Mouse (Mus musculus): Measurements from ENCODE around the gene Ccdc172. TPM values are rescaled to one million over a fixed set of nuclear protein-coding genes. Genes with fewer than 3 reads are reported as not detected.

The Ccdc172 gene
- total RNA-seq (2021) = not detected

DNA sequence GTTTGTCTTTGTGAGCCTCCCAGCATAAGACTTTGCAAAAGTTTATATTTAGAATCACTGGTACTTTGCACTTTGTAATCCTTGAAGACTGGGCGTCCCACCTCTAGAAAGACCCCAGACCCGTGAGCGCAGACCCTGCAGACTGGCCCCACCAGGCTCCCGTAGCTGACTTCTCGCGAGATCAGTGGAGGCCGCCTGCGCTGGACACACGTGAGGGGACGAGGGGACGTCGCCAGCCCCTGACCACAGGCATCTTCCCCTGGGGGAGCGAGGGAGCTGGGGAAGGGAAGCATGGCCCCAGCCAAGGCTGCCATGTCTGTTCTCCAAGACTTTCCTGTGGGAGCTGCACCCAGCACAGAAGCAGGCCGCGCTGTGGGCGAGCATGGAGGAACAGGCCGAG lies at the start of gene Ccdc172:
Gene Ccdc172, plus strand, starts transcription at position 176 of the 400 bp plus-strand sequence.
- intact Hi-C loops (cut with DNase I) = no loop called here
- DNase-seq (ENCODE audit: low spot score) = no peak

DNA sequence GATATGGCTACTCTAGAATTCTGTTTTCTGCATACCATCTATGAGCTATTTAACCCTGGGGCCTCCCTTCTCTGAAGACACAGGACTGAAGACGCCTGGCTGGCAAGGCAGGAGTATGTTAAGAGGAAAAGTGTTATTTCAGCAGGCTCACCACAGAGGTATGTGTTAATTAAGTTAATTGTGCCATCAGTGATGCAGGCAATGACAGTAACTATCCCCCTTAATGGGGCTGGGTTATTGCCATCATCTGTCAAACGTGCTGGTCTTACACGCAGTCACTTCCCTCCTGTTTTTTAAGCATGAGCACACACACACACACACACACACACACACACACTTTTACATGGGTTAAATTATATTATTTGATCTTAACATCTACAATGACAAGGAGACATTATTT lies 48.0 kb upstream of the Ccdc172 start:
- intact Hi-C loops (cut with DNase I) = no loop called here
- no peak for DNase-seq (ENCODE audit: low spot score)

DNA sequence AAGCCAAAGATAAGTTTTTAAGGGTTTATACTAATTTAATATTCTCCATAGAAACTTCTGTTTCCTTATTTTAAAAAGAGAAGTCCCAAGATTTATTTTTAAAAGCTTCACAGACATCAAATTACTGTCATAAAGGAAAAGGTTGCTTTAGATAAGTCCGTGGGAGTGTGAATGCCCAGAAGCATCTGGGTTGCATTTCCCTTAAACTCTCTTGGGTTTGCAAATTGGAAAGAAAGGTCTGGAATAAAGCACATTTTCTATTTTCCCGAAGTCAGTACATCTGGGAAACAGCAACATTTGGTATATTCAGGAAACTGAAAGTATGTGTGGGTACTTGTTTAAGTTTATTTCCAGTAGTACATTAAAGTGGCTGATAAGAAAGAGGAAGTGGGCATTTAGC lies 43.5 kb upstream of the Ccdc172 start:
- intact Hi-C loops (cut with DNase I) = loop anchor here (2.0 to 5.0 kb wide), 3 partner anchors 471 to 814 kb away; no protein-coding TSS in a partner anchor
- no peak for DNase-seq (ENCODE audit: low spot score)

DNA sequence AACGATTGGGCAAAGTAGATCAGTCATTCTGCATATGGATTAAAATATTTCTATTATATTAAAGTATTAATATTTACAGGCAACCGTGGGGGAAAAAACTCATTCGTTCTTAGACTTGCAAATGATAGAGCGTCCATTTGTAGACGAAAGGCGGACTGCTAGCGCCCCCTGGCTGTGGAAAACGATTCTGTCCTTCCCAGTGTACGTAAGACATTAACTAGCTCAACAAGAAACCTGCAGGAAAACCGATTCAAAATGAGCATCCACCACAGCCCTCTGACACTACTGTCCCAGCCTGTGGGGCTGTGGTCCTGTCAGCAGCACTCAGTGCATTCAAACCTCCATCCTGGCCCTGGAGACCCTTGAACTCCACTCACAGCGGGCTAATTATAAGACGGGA lies 42.4 kb upstream of the Ccdc172 start:
- DNase-seq (ENCODE audit: low spot score) = peak; percentile 24
- intact Hi-C loops (cut with DNase I) = loop anchor here (1.0 to 5.0 kb wide), 4 partner anchors 472 to 815 kb away; no protein-coding TSS in a partner anchor

DNA sequence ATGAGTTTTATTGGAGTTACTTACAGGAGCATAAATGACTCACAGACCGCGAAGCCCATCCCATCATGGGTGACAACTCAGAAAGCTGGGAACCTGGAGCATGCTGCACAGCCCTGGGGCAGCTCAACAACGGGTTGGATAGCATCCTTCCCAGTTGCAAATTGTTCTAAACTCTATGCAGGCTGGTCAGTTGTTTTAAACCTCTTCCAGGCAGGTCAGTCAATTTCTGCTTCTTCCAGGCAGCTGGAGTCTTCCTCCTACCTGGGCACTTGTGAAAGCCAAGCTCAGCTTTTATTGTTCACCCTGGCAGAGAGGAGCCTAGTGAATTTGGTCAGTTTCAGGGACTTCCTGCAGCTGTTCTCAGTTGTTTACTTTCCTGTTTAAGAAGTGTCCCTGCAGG lies 37.5 kb upstream of the Ccdc172 start:
- intact Hi-C loops (cut with DNase I) = no loop called here
- DNase-seq (ENCODE audit: low spot score) = no peak

DNA sequence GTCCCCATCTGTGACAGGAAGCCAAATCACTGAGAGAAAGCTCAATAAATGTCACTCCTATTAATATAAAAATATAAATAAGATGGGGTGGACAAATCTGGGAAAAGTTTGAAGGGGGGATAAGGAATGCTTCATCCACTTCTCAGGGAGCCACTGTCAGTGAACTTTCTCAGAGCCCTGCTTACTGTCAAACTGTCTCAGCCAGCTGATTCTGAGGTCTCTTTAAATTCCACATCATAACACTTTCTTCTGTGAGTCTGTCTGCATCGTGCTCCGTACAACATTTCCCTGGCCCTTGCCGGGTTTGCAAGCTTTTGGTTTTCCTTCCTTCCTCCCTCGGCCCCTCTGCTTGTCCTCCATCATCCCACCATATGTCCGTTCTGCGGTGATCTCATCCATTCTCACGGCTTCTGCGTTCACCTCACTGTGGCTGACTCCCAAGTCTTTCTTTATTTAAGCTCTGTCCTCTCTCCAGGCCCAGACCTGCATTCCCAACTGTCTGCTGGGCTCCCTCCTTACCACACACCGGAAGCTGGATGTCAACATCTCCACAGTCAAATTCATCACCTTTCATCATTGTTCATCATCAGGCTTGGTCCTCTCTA lies 29.3 kb upstream of the Ccdc172 start:
- no peak for DNase-seq (ENCODE audit: low spot score)
- intact Hi-C loops (cut with DNase I) = no loop called here

DNA sequence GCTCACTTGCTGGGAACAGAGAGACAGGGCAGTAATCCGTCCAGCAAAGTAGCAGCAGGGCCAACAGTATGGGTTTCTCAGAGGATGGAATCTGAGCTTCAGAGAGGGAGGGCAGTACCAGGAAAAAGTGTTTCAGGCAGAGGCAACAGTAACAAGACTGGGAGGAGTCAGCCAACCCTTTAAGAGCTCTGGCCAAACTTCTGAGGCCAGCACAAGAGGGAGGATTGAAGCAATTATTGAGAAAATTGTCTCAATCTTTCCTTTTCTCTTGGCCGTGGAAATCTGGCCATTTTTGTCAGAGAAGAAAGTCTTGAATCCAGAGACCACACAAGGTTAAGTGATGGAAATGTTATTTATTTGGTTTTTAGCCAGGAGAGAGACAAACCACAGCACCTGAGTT lies 25.1 kb upstream of the Ccdc172 start:
- intact Hi-C loops (cut with DNase I) = no loop called here
- no peak for DNase-seq (ENCODE audit: low spot score)

DNA sequence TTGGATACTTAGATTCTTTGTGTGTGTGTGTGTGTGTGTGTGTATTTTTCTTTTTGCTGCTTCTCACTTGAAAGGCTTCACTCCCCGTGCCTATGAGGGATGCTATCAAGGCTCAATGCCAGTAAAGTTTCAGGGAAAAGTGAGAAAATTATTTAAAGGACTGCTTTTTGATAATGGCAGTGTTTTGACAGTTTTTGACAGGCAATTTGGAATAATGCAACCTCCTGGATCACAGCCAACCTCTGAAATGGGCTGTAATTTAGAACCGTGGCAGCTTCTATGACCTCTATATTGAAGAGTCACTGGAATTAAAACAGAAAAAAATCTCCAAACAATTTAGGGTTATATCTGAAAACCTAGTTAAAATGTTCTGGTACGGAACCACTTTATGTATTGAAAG lies 14.7 kb upstream of the Ccdc172 start:
- no peak for DNase-seq (ENCODE audit: low spot score)
- intact Hi-C loops (cut with DNase I) = no loop called here

DNA sequence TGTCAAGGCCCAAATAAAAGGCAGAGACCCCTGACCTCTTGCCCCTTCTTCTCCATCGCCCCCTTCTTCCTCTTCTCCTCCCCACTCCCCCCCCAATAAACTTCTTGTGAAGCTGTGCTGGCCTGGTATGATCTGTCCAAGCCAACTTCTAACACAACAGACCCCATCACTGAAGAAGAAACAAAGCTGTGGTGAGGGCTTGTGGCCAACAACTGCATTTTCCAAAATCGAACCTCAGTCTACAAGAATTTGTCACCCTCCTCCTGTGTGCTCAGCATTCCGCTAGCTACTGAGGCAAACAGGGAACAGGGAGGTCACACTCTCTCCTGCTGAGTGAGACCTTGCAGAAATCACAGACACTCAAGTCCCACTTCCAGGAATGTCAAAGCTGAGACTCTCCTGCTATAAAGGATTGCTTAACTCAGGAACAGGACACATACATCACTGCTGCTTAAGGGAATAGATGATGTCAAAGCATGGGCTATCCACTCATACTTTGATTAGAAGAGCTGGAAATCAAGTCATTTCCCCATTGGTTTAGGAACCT lies 12.3 kb upstream of the Ccdc172 start:
- intact Hi-C loops (cut with DNase I) = no loop called here
- no peak for DNase-seq (ENCODE audit: low spot score)

DNA sequence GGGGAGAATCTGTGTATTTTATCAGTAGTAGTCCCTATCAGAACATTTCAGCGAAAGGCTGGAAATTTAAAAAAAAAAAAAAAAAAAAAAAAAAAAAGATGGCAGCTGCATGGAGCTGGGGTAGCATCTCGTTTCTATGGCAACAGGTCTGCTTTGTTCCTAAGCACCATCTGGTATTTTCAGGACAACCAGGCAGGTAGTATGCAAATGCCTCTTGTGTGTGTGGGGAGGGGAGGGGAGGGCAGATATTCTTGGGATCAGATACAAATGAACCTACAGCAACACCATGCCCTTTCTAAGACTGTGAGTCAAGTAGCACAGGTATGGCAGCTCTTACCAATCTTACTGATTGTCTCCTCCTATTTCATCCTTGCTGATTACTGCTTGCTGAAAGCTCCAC lies 11.7 kb upstream of the Ccdc172 start:
- no peak for DNase-seq (ENCODE audit: low spot score)
- intact Hi-C loops (cut with DNase I) = no loop called here

DNA sequence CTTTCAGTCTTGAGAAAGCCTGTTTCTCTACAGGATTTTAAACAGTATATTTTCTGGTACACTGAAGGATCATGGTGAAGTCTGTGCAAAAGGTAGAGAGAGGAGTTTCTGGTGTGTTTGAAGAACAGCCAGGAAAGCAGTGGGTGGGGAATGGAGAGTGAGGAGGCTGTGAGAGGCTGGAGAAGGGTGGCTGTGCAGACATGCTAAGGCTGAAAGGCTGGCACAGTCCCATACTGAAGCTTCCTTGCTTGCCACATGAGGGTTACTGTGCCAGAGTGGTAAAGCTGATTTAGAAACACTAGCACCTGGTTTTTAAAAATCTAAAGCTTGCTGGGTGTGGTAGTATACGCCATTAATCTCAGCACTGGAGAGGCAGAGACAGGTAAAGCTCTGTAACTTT lies 9.9 kb downstream of the Ccdc172 start:
- intact Hi-C loops (cut with DNase I) = no loop called here
- DNase-seq (ENCODE audit: low spot score) = no peak

DNA sequence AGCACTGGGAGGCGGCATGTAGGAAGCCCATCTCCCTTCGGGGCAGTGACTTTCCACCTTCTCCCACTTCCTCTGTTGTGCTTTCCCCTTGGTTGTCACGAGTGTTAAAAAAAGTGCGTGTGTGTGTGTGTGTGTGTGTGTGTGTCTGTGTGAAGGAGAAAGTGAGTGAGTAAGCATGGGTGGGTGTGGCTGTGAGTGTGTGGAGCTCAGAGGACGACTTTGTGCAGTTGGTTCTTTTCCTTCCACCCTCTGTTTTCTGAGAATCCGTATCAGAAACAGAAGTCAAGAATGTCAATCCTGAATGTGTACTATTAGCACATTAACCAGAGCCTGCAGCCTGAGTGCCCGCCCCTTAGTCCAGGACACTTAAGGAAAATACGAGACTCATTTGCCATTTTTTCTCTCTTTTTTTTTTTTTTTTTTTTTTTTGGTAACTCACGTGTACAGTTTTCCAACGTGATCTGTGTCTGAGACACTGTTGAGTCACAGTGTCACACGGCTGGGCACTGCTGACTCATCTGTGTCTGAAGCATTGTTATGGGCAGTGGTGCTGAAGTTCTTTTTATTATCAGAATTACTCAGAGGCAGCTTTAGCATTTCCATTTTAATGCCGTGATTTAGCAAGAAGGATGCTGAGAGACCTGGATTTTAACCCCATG lies 12.1 kb downstream of the Ccdc172 start:
- DNase-seq (ENCODE audit: low spot score) = no peak
- intact Hi-C loops (cut with DNase I) = no loop called here

DNA sequence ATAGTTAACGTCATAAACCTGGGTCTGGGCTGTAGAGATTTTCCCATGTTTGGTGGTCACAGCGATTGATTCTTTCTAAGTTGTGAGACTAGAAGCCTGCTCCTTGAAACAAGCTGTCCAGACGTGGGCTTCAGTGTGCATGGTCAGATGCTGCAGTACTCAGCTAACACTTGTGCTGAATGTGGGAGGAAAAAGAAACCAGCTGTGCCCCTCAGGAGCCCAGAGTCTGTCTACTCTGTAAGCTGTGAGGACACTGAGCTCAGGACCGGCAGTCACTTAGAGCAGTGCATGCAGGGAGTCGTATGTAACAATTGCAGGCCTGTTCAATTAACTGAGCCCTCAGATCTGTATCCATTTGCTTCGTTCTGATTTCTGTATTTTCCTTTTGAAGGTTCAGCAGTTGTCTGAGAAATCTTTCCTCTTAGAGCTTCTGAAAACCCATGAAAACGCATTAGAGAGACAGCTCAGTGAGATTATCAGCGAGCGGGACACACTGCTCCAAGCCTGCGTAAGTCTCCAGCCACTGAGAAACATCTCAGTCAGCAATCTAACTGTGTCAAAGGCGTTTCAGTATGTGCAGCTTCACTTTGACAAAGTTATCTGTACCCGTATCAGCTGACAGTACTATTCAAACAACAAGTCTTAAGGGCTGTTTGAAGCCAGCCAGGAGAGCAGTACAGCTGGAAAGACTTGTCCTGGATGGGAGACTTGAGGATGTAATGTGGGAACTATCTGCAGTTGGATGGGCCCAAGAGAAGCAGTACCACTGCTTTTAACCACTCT lies 13.9 kb downstream of the Ccdc172 start:
- DNase-seq (ENCODE audit: low spot score) = no peak
- intact Hi-C loops (cut with DNase I) = no loop called here

DNA sequence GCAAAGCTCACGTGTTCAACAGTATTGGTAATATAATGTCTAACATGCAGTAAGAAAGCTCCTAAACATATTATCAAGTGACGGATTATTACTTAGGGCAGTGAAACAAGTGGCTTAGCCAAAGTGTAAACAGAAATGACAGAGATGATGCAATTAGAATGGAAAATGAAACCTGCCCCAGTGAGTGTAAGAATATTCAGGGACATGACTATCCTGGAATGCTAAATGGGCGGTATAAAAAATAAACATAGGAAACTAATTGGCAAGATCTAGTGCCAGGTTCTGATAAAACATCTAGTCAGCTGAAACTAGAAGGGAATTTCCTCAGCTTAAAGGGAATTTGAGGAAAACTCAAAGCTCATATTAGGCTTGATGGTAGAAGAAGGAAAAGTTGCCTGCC lies 21.3 kb downstream of the Ccdc172 start:
- intact Hi-C loops (cut with DNase I) = no loop called here
- no peak for DNase-seq (ENCODE audit: low spot score)

DNA sequence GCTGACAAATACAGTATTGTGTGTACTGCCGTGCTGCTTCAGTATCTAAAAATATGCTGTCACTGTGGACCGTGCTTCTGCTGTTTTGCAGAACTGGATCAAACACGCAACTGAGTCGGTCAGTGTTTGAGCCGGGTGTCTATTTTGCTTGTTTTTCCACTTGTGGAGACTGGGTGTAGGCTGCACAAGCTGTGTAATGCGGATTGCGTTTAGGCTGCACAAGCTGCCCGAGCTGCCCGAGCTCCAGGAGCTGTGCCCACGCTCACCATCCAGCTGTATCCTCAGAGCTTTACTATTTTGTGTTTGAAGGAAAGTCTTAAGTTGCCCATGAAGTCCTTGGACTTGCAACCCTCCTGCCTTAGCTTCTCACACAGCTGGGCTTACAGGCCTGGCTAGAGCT lies 24.9 kb downstream of the Ccdc172 start:
- no peak for DNase-seq (ENCODE audit: low spot score)
- intact Hi-C loops (cut with DNase I) = no loop called here

DNA sequence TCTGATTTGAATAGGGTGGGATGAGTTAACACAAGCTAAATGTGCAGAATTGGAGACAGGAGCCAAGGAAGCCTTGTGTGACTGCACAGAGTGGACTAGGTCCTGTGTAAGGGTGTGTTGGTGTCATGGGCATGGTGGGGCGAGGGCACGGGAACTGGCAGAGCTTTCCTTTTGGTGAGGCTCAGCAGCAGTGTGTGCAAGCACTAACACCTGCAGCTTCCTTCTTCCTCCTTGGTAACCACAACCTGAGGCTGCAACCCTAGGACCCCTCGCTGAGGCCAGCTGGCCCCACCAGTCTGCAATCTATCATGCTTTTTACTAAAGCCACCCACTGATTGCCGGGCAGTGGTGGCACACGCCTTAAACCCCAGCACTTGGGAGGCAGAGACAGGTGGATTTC lies 28.6 kb downstream of the Ccdc172 start:
- intact Hi-C loops (cut with DNase I) = no loop called here
- no peak for DNase-seq (ENCODE audit: low spot score)

DNA sequence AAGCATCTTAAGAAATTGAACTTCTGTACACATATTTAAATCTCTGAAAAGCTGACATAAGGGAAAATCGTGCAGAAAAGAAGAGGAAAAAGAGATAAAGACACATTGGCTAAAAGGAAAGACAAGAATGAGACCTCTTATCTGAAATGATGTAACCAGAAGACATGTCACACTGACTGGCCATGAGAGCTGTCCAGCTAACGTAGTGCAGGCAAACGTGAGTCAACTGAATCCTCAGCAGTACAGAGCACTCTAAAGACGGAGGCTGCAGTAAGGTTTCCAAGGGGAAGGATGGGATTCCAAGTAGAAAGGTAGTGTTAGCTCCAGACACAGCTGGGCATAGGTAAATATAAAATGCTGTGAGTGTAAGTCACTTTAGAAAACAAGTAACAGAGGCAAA lies 36.6 kb downstream of the Ccdc172 start:
- no peak for DNase-seq (ENCODE audit: low spot score)
- intact Hi-C loops (cut with DNase I) = no loop called here

DNA sequence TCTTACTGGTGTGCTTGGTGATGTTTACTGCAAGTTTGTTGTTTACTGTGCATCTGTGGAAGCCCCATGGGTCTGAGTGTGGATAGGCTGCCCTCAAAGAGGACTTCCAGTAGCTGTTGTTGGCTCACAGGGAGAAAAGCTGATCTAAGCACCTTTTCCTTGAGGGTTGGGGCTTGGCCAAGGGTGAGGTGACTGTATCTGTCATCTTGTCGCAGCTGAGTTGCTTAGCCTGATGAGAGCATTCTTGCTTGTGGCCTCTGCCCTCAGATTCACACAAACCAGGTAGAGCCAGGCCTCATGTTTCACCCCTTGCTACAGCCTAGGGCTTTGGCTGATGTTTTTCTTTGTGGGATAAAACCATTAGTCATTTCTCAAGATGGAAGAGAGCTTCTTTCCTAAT lies 38.7 kb downstream of the Ccdc172 start:
- intact Hi-C loops (cut with DNase I) = no loop called here
- no peak for DNase-seq (ENCODE audit: low spot score)

DNA sequence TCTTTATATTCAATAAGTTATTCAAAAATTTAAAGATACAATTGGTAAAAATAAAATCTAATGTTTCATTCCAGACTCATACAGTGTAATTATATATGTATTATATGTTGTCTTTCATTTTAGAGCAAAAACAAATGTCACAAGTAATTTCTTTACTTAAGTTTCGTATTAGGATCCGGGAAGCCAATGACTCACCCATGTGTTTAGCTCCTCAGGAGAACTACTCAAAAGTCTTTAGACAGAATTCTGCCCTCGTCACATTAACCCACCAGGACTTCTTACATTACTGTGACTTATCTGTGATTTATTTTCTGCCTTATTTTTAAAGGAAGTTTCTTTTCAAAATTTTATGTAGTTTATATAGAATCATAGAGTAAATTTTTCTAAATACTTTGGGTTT lies 39.1 kb downstream of the Ccdc172 start:
- intact Hi-C loops (cut with DNase I) = no loop called here
- no peak for DNase-seq (ENCODE audit: low spot score)

DNA sequence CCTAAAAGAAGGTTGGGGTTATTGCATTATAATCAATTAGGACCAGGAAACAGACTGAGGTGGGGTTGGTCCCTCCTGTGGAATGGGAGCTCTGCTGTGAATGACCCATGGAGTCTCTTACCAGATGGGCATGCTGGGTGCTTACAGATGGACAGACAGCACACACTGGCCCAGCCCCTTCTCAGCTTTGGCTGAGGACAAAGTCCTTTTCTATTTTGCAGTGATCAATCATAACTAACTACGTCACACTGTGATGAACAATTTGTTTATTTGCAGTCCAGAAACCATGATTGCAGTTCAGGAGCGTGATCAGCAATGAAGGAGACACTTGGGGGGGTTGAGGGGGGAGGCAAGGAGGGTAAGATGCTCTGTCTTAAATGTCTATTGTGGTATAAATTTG lies 43.2 kb downstream of the Ccdc172 start:
- intact Hi-C loops (cut with DNase I) = loop anchor here (5.0 kb wide), 1 partner anchor 808 kb away; no protein-coding TSS in a partner anchor
- DNase-seq (ENCODE audit: low spot score) = no peak

DNA sequence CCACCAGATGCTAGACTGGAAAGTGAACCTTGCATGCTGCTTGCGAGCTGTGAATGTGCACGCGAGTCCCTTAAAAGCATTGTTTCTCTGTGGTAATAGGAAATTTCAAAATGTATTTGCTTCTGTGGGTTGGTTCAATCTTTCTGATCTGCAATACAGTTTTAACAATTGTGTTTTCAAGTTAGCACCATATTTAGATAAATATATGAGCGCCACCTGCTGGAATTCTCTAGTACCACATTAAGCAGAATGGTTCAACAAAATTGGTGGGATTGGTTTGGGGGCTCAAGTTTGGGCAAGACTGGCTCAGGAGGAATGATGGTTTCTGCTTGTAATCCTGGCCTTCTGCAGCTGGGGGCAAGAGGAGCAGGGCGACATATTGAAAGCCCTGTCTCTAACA lies 46.6 kb downstream of the Ccdc172 start:
- intact Hi-C loops (cut with DNase I) = loop anchor here (5.0 kb wide), 1 partner anchor 811 kb away; no protein-coding TSS in a partner anchor
- DNase-seq (ENCODE audit: low spot score) = no peak
